Mouse (Mus musculus): ENCODE results near the gene Idi1.

DNA sequence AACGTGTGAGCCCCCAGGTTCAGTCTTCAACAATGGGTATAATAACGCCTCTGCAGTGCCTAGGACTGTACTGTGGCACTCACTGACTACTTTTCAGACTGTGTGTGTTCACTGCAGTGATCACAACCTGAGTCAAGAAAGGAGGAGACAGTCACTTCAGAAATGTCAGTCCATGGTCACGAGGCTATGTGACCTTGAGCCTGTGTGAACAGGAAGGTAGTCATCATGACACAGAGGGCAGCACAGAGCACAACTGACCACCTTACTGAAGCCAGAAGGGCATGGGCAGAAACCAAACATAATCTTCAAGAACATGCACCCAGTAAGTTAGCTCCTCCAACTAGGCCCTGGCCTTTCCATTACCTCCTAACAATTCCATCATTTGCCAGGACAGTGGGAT lies 3.7 kb upstream of the Idi1 start:
- TF ChIP-seq IRF4 (IDR thresholded peaks at IDR 0.05; ENCODE audit: low read depth, low read length), result no peak
- no peak for TF ChIP-seq CTCF (conservative IDR thresholded peaks at IDR 0.05 in 1 of 2, IDR thresholded peaks at IDR 0.05 in 1 of 2; ENCODE audit: low read depth in 2 of 2, low read length in 2 of 2)
- TF ChIP-seq ZNF384 (IDR thresholded peaks at IDR 0.05; ENCODE audit: low read depth, low read length), result no peak
- no peak for TF ChIP-seq MAZ (IDR thresholded peaks at IDR 0.05; ENCODE audit: low read depth, low read length)
- TF ChIP-seq MAX (IDR thresholded peaks at IDR 0.05; ENCODE audit: low read length), result no peak
- no peak for TF ChIP-seq MXI1 (IDR thresholded peaks at IDR 0.05; ENCODE audit: low read depth, low read length)
- TF ChIP-seq HCFC1 (IDR thresholded peaks at IDR 0.05; ENCODE audit: low read depth, low read length), result no peak
- TF ChIP-seq POLR2A (IDR thresholded peaks at IDR 0.05; ENCODE audit: low read depth, low read length), result no peak
- TF ChIP-seq EP300 (IDR thresholded peaks at IDR 0.05; ENCODE audit: low read length), result no peak
